Mouse (Mus musculus) layer of hippocampus, adult 11-12 months (tissue): ENCODE measurements around the gene Nek1.

Experiments used
- DNase-seq: peaks from one replicate; pipeline ENCODE4 v3.0.0; 2022; ENCODE audit warnings: low spot score

Gene Nek1

GRCm38 (mm10) chr8:61158540-61158939 is 165.5 kb downstream of the Nek1 start:
- DNase-seq, result no peak

GRCm38 (mm10) chr8:61161461-61162185 is 168.6 kb downstream of the Nek1 start:
- DNase-seq, result no peak

- DNase-seq, result no peak
Observed at GRCm38 (mm10) chr8:61162186-61162566, 169.2 kb downstream of the Nek1 start.

- DNase-seq, result no peak
Observed at GRCm38 (mm10) chr8:61171546-61171945, 178.6 kb downstream of the Nek1 start.

GRCm38 (mm10) chr8:61173921-61174492 is 181.0 kb downstream of the Nek1 start:
- DNase-seq, result no peak

GRCm38 (mm10) chr8:61175876-61176275 is 182.9 kb downstream of the Nek1 start:
- no peak for DNase-seq

GRCm38 (mm10) chr8:61177680-61178593 is 184.9 kb downstream of the Nek1 start:
- DNase-seq, result no peak

GRCm38 (mm10) chr8:61178594-61179140 is 185.7 kb downstream of the Nek1 start:
- no peak for DNase-seq
